Mouse (Mus musculus) ES-Bruce4 (cell line): ENCODE measurements around the gene Asic1. TPM values are rescaled to one million over a fixed set of nuclear protein-coding genes. Genes with fewer than 3 reads are reported as not detected.
A peak's percentile ranks its signal among the peaks of the same experiment; 100 is the strongest.

ENCODE experiments used
- H3K27ac ChIP-seq: 2 replicates; pipeline ENCODE4 v1.5.1; 2012; ENCODE audit warnings: low read length, inconsistent platforms; ENCODE audit not compliant: insufficient read depth
- H3K27me3 ChIP-seq: 2 replicates; pipeline ENCODE4 v1.6.1; 2012; ENCODE audit warnings: mild to moderate bottlenecking, low read length, inconsistent platforms; ENCODE audit not compliant: control insufficient read depth, poor library complexity, insufficient read depth, severe bottlenecking
- H3K36me3 ChIP-seq: 2 replicates; pipeline ENCODE4 v1.6.1; 2012; ENCODE audit warnings: inconsistent platforms, mild to moderate bottlenecking, low read length, moderate library complexity; ENCODE audit not compliant: control insufficient read depth, poor library complexity, insufficient read depth, severe bottlenecking
- H3K4me1 ChIP-seq: one replicate; pipeline ENCODE4 v1.8.1; 2011; ENCODE audit warnings: low read length; ENCODE audit not compliant: control insufficient read depth, insufficient read depth
- H3K4me3 ChIP-seq: 2 replicates; pipeline ENCODE4 v1.5.1; 2011; ENCODE audit warnings: low read depth, mild to moderate bottlenecking, low read length
- H3K9ac ChIP-seq: 2 replicates; pipeline ENCODE4 v1.6.1; 2012; ENCODE audit warnings: low read depth, mild to moderate bottlenecking, inconsistent platforms; ENCODE audit not compliant: poor library complexity, severe bottlenecking
- H3K9me3 ChIP-seq: replicated peaks from 2 replicates; pipeline ENCODE4 v1.6.1; 2012; ENCODE audit warnings: mild to moderate bottlenecking, low read length, inconsistent platforms; ENCODE audit not compliant: control insufficient read depth, poor library complexity, insufficient read depth, severe bottlenecking
- CTCF ChIP-seq: IDR thresholded peaks from one replicate; pipeline ENCODE4 v1.8.1; 2011; ENCODE audit warnings: low read depth, low read length
- EP300 ChIP-seq: IDR thresholded peaks from 2 replicates; pipeline ENCODE4 v1.6.1; 2011; ENCODE audit warnings: low read depth, low read length; ENCODE audit not compliant: insufficient read depth
- POLR2A ChIP-seq: IDR thresholded peaks from one replicate; pipeline ENCODE4 v1.8.1; 2011; ENCODE audit warnings: low read length; ENCODE audit not compliant: insufficient read depth
- polyA plus RNA-seq: library from polyadenylated mRNA; stranded (reverse); fragments of >200 nt; gene quantifications from 2 replicates; pipeline ENCODE4 v1.2.4, GENCODE M21; 2011; ENCODE audit warnings: low read depth; ENCODE audit not compliant: missing spikeins, insufficient read depth, insufficient read length

The Asic1 gene
- 3.9 and 4.1 TPM in 2 replicates for polyA plus RNA-seq

DNA sequence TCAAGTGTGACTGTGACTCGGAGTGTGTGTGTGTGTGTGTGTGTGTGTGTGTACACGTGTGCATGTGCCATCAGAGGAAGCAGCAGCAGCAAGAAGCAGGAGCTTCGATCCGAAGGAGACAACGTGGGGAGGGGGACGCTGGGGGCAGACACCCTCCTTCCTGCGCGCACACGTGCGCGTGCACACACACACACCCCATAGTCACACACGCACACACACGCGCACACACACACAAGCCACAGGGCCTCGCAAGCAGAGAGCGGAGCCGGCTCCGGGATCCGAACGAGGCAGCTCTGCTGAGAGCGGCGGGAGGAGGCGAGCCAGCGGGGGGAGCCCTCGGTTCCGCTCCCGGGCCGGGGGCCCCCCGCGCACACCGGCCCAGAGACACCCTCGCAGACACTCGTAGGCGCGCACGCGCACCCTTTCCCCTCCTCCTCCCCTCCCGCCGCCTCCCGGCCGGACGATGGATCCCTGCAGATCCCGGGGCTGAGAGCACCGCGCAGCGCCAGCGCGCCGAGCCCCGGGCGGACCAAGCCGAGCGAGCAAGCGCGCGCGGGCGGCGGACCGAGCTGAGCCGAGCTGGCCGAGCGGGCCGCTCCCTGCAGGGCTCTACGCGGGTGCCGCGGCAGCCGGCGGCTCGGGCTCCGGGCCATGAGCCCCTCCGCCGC lies at the start of gene Asic1:
Asic1 (plus strand) TSS at position 215 of the 668 bp plus-strand sequence.
- H3K36me3 ChIP-seq = no peaks in the 10 kb centered on the region
- H3K27me3 ChIP-seq = 0 out of 2 replicates have a peak, but pooled peaks cover 2% of the 10 kb centered on the region
- no peaks in the 10 kb centered on the region for H3K9me3 ChIP-seq
- H3K4me3 ChIP-seq = peak within 1 kb of the TSS; percentile 46
- peak within 1 kb of the TSS; percentile 83 for H3K9ac ChIP-seq
- no peak within 1 kb of the TSS for H3K27ac ChIP-seq
- no peaks in the 10 kb centered on the region for H3K4me1 ChIP-seq
- no peak for TF ChIP-seq EP300
- no peak for TF ChIP-seq POLR2A
- TF ChIP-seq CTCF = no peak

DNA sequence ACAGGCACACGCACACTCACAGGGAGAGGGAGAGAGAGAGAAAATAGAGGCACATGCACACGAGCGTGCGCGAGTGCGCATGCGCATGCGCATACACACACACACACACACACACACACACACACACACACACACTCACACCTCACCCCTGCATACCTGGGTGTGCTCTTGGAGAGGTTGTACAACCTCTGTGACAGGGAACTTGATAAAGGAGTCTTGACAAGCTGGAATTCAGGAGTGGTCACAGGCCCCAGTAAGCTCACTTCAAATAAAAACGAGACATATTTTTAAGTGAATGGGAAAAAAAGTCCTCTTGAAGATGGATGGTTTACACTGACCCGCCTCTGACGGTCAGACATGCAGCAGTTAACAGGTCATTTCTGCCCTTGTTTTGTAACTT lies 48.1 kb upstream of the Asic1 start:
- H3K9me3 ChIP-seq = no peaks in the 10 kb centered on the region
- no peaks in the 10 kb centered on the region for H3K27me3 ChIP-seq
- H3K9ac ChIP-seq = no peak overlapping the region
- H3K4me3 ChIP-seq = no peak overlapping the region
- no peak overlapping the region for H3K27ac ChIP-seq
- TF ChIP-seq EP300 = no peak
- no peak for TF ChIP-seq POLR2A
- TF ChIP-seq CTCF = no peak
- no peaks in the 10 kb centered on the region for H3K4me1 ChIP-seq
- H3K36me3 ChIP-seq = peaks cover 54% of the 10 kb centered on the region

DNA sequence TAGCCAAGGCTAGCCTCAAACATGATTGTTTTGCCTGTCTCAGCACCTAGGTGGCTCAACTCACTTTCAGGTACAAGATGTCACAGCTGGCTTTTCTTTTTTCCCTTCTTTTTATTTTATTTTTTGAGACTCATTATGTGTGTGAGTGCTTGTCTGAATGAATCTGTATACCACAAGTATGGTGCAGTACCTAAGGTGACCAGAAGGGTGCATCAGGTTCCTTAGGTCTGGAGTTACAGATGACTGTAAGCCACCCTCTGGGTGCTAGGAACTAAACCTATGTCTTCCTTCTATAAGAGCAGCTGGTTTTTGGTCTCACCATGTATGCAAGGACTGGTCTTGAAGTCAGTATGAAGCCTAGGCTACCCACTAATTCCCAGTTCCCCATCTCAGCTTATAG lies 38.5 kb upstream of the Asic1 start:
- H3K9me3 ChIP-seq = no peaks in the 10 kb centered on the region
- no peaks in the 10 kb centered on the region for H3K4me1 ChIP-seq
- H3K36me3 ChIP-seq = peaks cover 84% of the 10 kb centered on the region

DNA sequence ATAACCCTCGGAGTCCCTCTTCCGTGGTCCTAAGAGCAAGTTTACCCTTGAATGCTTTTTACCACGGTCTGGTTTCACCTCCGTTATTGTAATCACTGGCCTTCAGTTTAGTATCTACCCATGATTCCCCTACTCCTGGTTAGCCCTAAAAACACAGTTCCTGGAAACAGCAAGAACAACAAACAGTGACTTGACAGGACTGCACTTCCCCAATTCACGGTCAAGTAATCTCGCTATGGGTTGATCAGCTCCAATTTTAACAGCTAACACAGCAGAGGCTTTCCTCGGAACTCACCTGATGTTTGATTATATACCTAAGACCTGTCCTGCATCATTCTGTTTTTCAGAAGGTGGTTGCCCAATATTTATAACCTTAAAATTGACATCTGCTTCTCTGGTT lies 35.5 kb upstream of the Asic1 start:
- no peak overlapping the region for H3K9ac ChIP-seq
- H3K27ac ChIP-seq = no peak overlapping the region
- TF ChIP-seq CTCF (no peak), EP300 (no peak), POLR2A (no peak)
- H3K36me3 ChIP-seq = peaks cover 77% of the 10 kb centered on the region
- no peaks in the 10 kb centered on the region for H3K9me3 ChIP-seq
- H3K4me1 ChIP-seq = no peaks in the 10 kb centered on the region
- no peak overlapping the region for H3K4me3 ChIP-seq
- H3K27me3 ChIP-seq = no peaks in the 10 kb centered on the region

More for the DNA sequence above, 38.5 kb upstream of the Asic1 start:
- H3K9ac ChIP-seq = no peak overlapping the region
- no peak overlapping the region for H3K4me3 ChIP-seq
- TF ChIP-seq POLR2A (no peak), EP300 (no peak), CTCF (no peak)
- no peaks in the 10 kb centered on the region for H3K27me3 ChIP-seq
- no peak overlapping the region for H3K27ac ChIP-seq

DNA sequence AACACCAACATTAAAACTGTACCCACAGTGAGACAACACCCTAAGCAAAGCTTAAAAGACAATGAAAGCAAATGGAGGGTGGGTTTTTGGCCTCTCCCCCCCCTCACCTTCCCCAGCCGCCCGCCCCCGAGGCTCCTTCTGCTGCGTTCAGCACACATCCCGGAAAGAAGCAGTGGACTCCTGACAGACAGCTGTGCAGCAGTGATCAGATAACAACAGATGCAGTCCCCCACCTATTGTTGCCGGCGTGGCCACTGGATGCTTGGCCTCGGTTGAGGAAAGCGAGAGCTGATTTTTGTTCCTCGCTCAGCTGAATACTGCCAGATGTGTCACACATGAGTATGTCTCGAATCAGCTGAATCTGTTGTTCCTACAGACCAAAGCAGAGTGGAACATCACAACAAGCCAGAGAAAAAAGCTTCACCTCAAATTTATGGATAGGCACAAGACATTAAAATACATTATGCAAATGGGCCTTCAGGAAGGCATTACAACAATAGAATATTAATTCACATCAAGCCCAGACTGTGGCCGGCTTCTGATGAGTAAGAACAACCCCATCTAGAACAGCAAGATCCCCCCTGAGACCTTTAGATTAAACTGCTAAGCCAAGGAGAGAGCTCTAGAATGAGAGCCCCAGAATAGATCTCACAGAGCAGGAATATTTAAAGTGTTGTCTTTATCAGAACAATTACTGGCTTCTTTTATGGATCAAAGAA lies 32.6 kb upstream of the Asic1 start:
- no peak overlapping the region for H3K27ac ChIP-seq
- no peak overlapping the region for H3K4me3 ChIP-seq
- peaks cover 59% of the 10 kb centered on the region for H3K36me3 ChIP-seq
- no peak for TF ChIP-seq POLR2A
- no peak for TF ChIP-seq EP300
- no peak for TF ChIP-seq CTCF
- no peaks in the 10 kb centered on the region for H3K4me1 ChIP-seq
- H3K27me3 ChIP-seq = no peaks in the 10 kb centered on the region
- H3K9ac ChIP-seq = no peak overlapping the region
- H3K9me3 ChIP-seq = no peaks in the 10 kb centered on the region

DNA sequence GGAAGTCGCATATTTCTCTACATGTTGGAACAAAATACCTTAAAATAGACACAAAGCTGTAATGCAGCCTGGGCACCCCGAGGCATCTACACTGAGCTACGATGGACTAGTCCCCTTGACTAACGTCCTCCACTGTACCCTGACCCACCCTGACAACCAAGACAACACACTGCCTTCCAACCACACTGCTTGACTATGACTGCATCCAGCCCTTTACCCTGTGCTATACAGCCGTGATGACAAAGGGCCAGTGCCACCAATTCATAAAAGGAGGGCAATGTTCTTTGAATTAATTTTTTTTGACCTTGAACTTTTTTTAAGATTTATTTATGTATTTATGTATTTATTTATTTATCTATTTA lies 32.1 kb upstream of the Asic1 start:
- H3K27me3 ChIP-seq = no peaks in the 10 kb centered on the region
- no peak overlapping the region for H3K27ac ChIP-seq
- no peak overlapping the region for H3K4me3 ChIP-seq
- H3K9me3 ChIP-seq = no peaks in the 10 kb centered on the region
- no peaks in the 10 kb centered on the region for H3K4me1 ChIP-seq
- no peak for TF ChIP-seq CTCF
- TF ChIP-seq EP300 = no peak
- TF ChIP-seq POLR2A = no peak
- peaks cover 56% of the 10 kb centered on the region for H3K36me3 ChIP-seq
- H3K9ac ChIP-seq = no peak overlapping the region
